Mouse (Mus musculus) heart, adult 2 months (tissue): ENCODE measurements around the gene Ppfibp2.

Source experiments
- CTCF ChIP-seq: fragments of 200-600 bp; IDR thresholded peaks from 2 replicates; pipeline ENCODE4 v1.8.1; 2022; ENCODE audit warnings: antibody characterized with exemption, mild to moderate bottlenecking, moderate library complexity
- EP300 ChIP-seq: fragments of 200-500 bp; IDR thresholded peaks from 2 replicates; pipeline ENCODE4 v1.6.1; 2011; ENCODE audit warnings: low read depth, low read length, control low read depth; ENCODE audit not compliant: insufficient read depth

GRCm38 (mm10) chr7:107648937-107649688, 54.1 kb downstream of the Ppfibp2 start:
- TF ChIP-seq EP300 = no peak
- TF ChIP-seq CTCF = no peak
